Mouse (Mus musculus) brown adipose tissue, adult 24 weeks (tissue): ENCODE measurements at regions not wholly inside any gene's neighbourhood (a gene's known extent, or its start where the extent isn't known, plus 50 kb on each side); places are given as distances from the start of the nearest gene placed in this dataset.
A peak's percentile ranks its signal among the peaks of the same experiment; 100 is the strongest.
"Not testable (repeated sequence)": the region's sequence is repeated elsewhere in the genome, so short reads cannot be mapped to it uniquely, and the experiment has no call there.

Source experiments
- H3K27ac ChIP-seq: fragments of 200-500 bp; replicated peaks from 2 replicates; pipeline ENCODE4 v1.5.1; 2012; ENCODE audit warnings: low read depth, mild to moderate bottlenecking, low read length
- H3K4me1 ChIP-seq: fragments of 200-500 bp; 2 replicates; pipeline ENCODE4 v1.6.1; 2012; ENCODE audit warnings: low read length, mixed read lengths; ENCODE audit not compliant: control insufficient read depth, insufficient read depth, insufficient read length
- H3K4me3 ChIP-seq: fragments of 200-500 bp; 2 replicates; pipeline ENCODE4 v1.5.1; 2012; ENCODE audit warnings: low read depth, mild to moderate bottlenecking, low read length, moderate library complexity; ENCODE audit not compliant: insufficient read depth

- Histone ChIP-seq H3K4me3 (no peak overlapping the region), H3K27ac (no peak overlapping the region), H3K4me1 (no peaks in the 10 kb centered on the region)
These were observed 355.4 kb upstream of the Rgma start for GRCm38 (mm10) chr7:73019764-73020354.

GRCm38 (mm10) chr7:73021786-73022185 is 353.5 kb upstream of the Rgma start:
- Histone ChIP-seq H3K27ac (no peak overlapping the region), H3K4me1 (no peaks in the 10 kb centered on the region), H3K4me3 (no peak overlapping the region)

- Histone ChIP-seq H3K4me3 (no peak overlapping the region), H3K4me1 (no peaks in the 10 kb centered on the region), H3K27ac (no peak overlapping the region)
These were observed 349.7 kb upstream of the Rgma start for GRCm38 (mm10) chr7:73025640-73026039.

- Histone ChIP-seq H3K4me1 (no peaks in the 10 kb centered on the region), H3K27ac (no peak overlapping the region), H3K4me3 (no peak overlapping the region)
These were observed 346.4 kb upstream of the Rgma start for GRCm38 (mm10) chr7:73028952-73029351.

- H3K27ac ChIP-seq: no peak overlapping the region
- no peak overlapping the region for H3K4me3 ChIP-seq
- H3K4me1 ChIP-seq: no peaks in the 10 kb centered on the region
These were observed 343.9 kb upstream of the Rgma start for GRCm38 (mm10) chr7:73031407-73031806.

- Histone ChIP-seq H3K4me1 (no peaks in the 10 kb centered on the region), H3K4me3 (no peak overlapping the region), H3K27ac (no peak overlapping the region)
These were observed 342.9 kb upstream of the Rgma start for GRCm38 (mm10) chr7:73032316-73032980.

- Histone ChIP-seq H3K4me1 (no peaks in the 10 kb centered on the region), H3K27ac (0 out of 2 replicates have a peak overlapping the region, but pooled peaks have one; percentile 3), H3K4me3 (no peak overlapping the region)
These were observed 338.3 kb upstream of the Rgma start for GRCm38 (mm10) chr7:73036801-73037555.

- Histone ChIP-seq H3K4me1 (no peaks in the 10 kb centered on the region), H3K27ac (0 out of 2 replicates have a peak overlapping the region, but pooled peaks have one; percentile 3)
These were observed 337.7 kb upstream of the Rgma start for GRCm38 (mm10) chr7:73037638-73038037.

GRCm38 (mm10) chr7:73039921-73040320 is 335.4 kb upstream of the Rgma start:
- H3K4me3 ChIP-seq: no peak overlapping the region
- H3K4me1 ChIP-seq: no peaks in the 10 kb centered on the region

More at GRCm38 (mm10) chr7:73037638-73038037, 337.7 kb upstream of the Rgma start:
- H3K4me3 ChIP-seq: no peak overlapping the region

GRCm38 (mm10) chr7:73044316-73044715 is 331.0 kb upstream of the Rgma start:
- no peak overlapping the region for H3K27ac ChIP-seq
- no peak overlapping the region for H3K4me3 ChIP-seq
- H3K4me1 ChIP-seq: no peaks in the 10 kb centered on the region

More at GRCm38 (mm10) chr7:73039921-73040320, 335.4 kb upstream of the Rgma start:
- H3K27ac ChIP-seq: no peak overlapping the region

GRCm38 (mm10) chr7:73055891-73056290 is 319.4 kb upstream of the Rgma start:
- Histone ChIP-seq H3K4me1 (no peaks in the 10 kb centered on the region), H3K27ac (no peak overlapping the region), H3K4me3 (no peak overlapping the region)

GRCm38 (mm10) chr7:73063556-73063955 is 311.8 kb upstream of the Rgma start:
- H3K4me1 ChIP-seq: no peaks in the 10 kb centered on the region
- no peak overlapping the region for H3K4me3 ChIP-seq
- H3K27ac ChIP-seq: no peak overlapping the region

GRCm38 (mm10) chr7:73068534-73068933 is 306.8 kb upstream of the Rgma start:
- Histone ChIP-seq H3K27ac (no peak overlapping the region), H3K4me3 (no peak overlapping the region), H3K4me1 (no peaks in the 10 kb centered on the region)

GRCm38 (mm10) chr7:73069352-73069751 is 306.0 kb upstream of the Rgma start:
- Histone ChIP-seq H3K27ac (no peak overlapping the region), H3K4me1 (no peaks in the 10 kb centered on the region), H3K4me3 (no peak overlapping the region)

- H3K4me1 ChIP-seq, H3K4me3 ChIP-seq, H3K27ac ChIP-seq: not testable (repeated sequence)
These were observed 299.9 kb upstream of the Rgma start for GRCm38 (mm10) chr7:73075391-73075790.
